Mouse (Mus musculus) limb, embryonic 11.5 days (tissue): ENCODE results near the gene Scgb1b27. TPM values are rescaled to one million over a fixed set of nuclear protein-coding genes. Genes with fewer than 3 reads are reported as not detected.
"Not testable (repeated sequence)": the region's sequence is repeated elsewhere in the genome, so short reads cannot be mapped to it uniquely, and the experiment has no call there.

Source experiments
- ATAC-seq: fragments of 200-750 bp; cut with Nextera tagmentation; 2 replicates; pipeline ENCODE4 v1.8.0; 2017; ENCODE audit warnings: low read depth; ENCODE audit not compliant: insufficient number of reproducible peaks, low FRiP score, low TSS enrichment
- DNase-seq: peaks from one replicate; pipeline ENCODE4 v3.0.0-alpha.2; 2015; ENCODE audit warnings: low spot score
- H3K27ac ChIP-seq: fragments of 300-500 bp; sonication (generic); replicated peaks from 2 replicates; pipeline ENCODE4 v1.5.1; 2014; ENCODE audit warnings: low read depth, mild to moderate bottlenecking, low read length
- H3K27me3 ChIP-seq: fragments of 300-500 bp; sonication (generic); 2 replicates; pipeline ENCODE4 v1.6.1; 2014; ENCODE audit warnings: mild to moderate bottlenecking, low read length, mixed read lengths; ENCODE audit not compliant: control insufficient read depth, insufficient read depth
- H3K36me3 ChIP-seq: fragments of 300-500 bp; sonication (generic); 2 replicates; pipeline ENCODE4 v1.6.1; 2014; ENCODE audit warnings: mild to moderate bottlenecking, low read length, moderate library complexity, mixed read lengths; ENCODE audit not compliant: control insufficient read depth, insufficient read depth
- H3K4me1 ChIP-seq: fragments of 300-500 bp; sonication (generic); 2 replicates; pipeline ENCODE4 v1.6.1; 2014; ENCODE audit warnings: low read length, mixed read lengths; ENCODE audit not compliant: control insufficient read depth, insufficient read depth
- H3K4me2 ChIP-seq: fragments of 300-500 bp; sonication (generic); 2 replicates; pipeline ENCODE4 v1.6.1; 2014; ENCODE audit warnings: low read depth, mild to moderate bottlenecking, moderate library complexity; ENCODE audit not compliant: severe bottlenecking
- H3K4me3 ChIP-seq: fragments of 300-500 bp; sonication (generic); 2 replicates; pipeline ENCODE4 v1.5.1; 2014; ENCODE audit warnings: low read depth, low read length
- H3K9ac ChIP-seq: fragments of 300-500 bp; sonication (generic); 2 replicates; pipeline ENCODE4 v1.6.1; 2014; ENCODE audit warnings: mild to moderate bottlenecking, low read length
- H3K9me3 ChIP-seq: fragments of 300-500 bp; sonication (generic); 2 replicates; pipeline ENCODE4 v1.6.1; 2016; ENCODE audit warnings: low read length; ENCODE audit not compliant: control insufficient read depth
- WGBS: fragments of 180-500 bp; shearing (Covaris S2); extraction: QIAGEN DNeasy Blood & Tissue Kit; methylation state at CpG from one replicate; pipeline ENCODE4 v1.1.7; 2014; 5-methylcytosine and 5-hydroxymethylcytosine counted together
- polyA plus RNA-seq: library from polyadenylated mRNA; unstranded; fragments of >200 nt; fragmentation: Nextera tagmentation; extraction: Ambion mirVana; gene quantifications from 2 replicates; pipeline ENCODE4 v1.2.1, GENCODE M21; 2014

The Scgb1b27 gene
- not detected in 2 replicates for polyA plus RNA-seq

DNA sequence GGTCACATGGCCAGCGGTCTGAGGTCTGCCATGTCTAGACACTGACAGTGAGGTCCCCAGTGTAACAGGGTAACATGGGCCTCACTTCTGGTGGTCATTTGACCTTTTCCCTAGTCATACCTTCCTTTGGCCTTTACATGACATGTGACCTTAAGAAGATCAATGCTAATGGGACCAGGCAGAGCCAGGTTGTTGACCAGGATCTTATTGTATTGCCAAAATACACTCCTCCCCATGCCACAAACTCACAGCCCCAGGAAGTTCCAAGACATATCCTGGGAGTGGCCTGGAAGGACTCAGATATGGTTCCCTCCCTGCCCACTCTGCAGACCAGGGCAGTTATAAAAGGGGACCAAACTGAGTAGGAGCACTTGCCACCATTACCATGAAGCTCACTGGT, at the start of gene Scgb1b27:
Scgb1b27 (plus strand) TSS at position 301 of the 400 bp plus-strand sequence.
- H3K4me1 ChIP-seq, H3K9ac ChIP-seq, ATAC-seq, DNase-seq, H3K36me3 ChIP-seq, H3K4me2 ChIP-seq, H3K27me3 ChIP-seq, H3K27ac ChIP-seq, H3K4me3 ChIP-seq: not testable (repeated sequence)
- peaks cover 14% of the 10 kb centered on the region; the same call in 1 of the 2 replicates for H3K9me3 ChIP-seq
- WGBS: 93% methylated on average over 1 of the region's 1 CpGs

DNA sequence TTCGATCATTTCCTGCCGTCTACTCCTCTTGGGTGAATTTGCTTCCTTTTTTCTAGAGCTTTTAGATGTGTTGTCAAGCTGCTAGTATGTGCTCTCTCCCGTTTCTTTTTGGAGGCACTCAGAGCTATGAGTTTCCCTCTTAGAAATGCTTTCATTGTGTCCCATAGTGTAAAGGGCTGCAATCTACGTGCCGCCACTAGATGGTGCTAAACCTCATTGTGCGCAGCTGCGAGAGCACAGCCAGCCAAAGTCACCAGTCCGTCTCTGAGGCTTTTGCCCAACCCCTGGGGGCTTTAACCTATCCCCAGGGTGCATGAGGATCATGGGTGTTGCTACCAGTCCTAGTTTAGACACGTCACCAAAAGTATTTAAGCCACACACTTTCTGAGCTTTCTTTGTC, 39.0 kb upstream of the Scgb1b27 start:
- H3K27me3 ChIP-seq, H3K4me1 ChIP-seq, H3K36me3 ChIP-seq, ATAC-seq, H3K9ac ChIP-seq, H3K4me3 ChIP-seq, H3K27ac ChIP-seq, H3K9me3 ChIP-seq, H3K4me2 ChIP-seq: not testable (repeated sequence)
- WGBS: 29% methylated on average over 8 of the region's 9 CpGs
- DNase-seq: peak; percentile 48

DNA sequence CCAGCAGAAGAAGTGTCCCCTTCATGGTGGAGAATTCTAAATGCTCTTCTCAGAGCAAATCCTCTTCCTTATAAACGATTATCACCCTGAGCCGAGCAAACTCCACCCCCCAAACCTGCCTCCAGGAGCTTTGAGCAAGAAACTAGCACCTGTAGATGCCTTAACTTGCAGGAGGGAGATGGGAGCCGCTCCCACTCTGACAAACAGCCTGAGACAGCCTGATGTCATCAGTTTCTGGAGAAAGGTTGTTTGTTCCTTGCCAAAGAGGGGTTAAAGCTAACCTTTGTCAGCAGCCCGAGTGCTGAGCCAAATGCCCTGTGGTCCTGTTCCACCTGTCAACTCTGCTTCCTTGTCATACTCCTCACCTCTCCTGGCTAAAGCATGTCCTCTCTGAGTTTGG, 7.4 kb upstream of the Scgb1b27 start, which contains the start of gene Scgb2b27:
Scgb2b27 (minus strand) TSS at position 101 of the 400 bp plus-strand sequence.
- Histone ChIP-seq H3K36me3 (no peaks in the 10 kb centered on the region), H3K4me3 (no peak within 1 kb of the TSS), H3K4me1 (no peaks in the 10 kb centered on the region), H3K9me3 (peaks cover 28% of the 10 kb centered on the region), H3K27ac (no peak within 1 kb of the TSS), H3K4me2 (no peak within 1 kb of the TSS), H3K9ac (no peak within 1 kb of the TSS), H3K27me3 (no peaks in the 10 kb centered on the region)
- WGBS: 74% methylated on average over 4 of the region's 4 CpGs
- ATAC-seq: no peak
- no peak for DNase-seq

DNA sequence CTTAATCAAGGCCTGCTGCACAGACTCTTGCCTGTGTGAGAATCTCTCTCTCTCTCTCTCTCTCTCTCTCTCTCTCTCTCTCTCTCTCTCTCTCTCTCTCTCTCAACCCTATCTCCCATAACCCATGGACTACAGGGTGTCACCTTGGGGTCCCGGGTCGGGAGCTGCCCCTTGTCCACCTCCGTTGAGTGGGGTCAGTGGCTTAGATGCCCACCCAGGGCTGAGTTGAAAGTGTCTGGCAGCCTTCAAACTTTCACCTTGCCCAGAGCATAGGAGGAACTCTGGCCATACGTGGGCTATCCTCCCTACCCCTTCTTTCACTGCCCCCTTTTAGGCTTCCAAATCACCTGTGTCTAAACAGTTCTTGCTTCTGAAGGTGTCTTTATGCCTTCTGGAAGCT, 4.4 kb downstream of the Scgb1b27 start:
- ATAC-seq (no peak), DNase-seq (no peak)
- H3K4me1 ChIP-seq: no peaks in the 10 kb centered on the region
- no peak overlapping the region for H3K9ac ChIP-seq
- 93% methylated on average over 3 of the region's 4 CpGs for WGBS
- no peak overlapping the region for H3K4me3 ChIP-seq
- H3K27me3 ChIP-seq: no peaks in the 10 kb centered on the region
- no peaks in the 10 kb centered on the region for H3K36me3 ChIP-seq
- H3K4me2 ChIP-seq: no peak overlapping the region
- H3K27ac ChIP-seq: no peak overlapping the region
- peaks cover 16% of the 10 kb centered on the region; the same call in 1 of the 2 replicates for H3K9me3 ChIP-seq

DNA sequence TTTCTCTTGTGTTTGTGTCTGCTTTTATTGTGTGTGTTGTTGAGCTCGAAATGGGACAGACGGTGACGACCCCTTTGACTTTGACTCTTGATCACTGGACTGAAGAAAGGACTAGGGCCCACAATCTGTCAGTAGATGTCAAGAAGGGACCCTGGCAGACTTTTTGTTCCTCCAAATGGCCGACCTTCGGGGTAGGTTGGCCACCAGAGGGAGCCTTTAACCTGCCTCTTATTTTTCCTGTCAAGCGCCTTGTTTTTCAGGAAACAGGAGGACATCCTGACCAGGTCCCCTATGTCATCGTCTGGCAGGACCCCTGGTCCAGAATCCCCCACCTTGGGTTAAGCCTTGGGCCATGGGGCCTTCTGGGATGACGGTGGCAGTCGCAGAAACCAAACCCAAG, 5.9 kb downstream of the Scgb1b27 start:
- not testable (repeated sequence) for H3K4me3 ChIP-seq, H3K4me2 ChIP-seq, H3K27me3 ChIP-seq, H3K9ac ChIP-seq, H3K4me1 ChIP-seq, ATAC-seq, DNase-seq, H3K27ac ChIP-seq, H3K36me3 ChIP-seq
- H3K9me3 ChIP-seq: peaks cover 13% of the 10 kb centered on the region; the same call in 1 of the 2 replicates
- 86% methylated on average over 9 of the region's 9 CpGs for WGBS

DNA sequence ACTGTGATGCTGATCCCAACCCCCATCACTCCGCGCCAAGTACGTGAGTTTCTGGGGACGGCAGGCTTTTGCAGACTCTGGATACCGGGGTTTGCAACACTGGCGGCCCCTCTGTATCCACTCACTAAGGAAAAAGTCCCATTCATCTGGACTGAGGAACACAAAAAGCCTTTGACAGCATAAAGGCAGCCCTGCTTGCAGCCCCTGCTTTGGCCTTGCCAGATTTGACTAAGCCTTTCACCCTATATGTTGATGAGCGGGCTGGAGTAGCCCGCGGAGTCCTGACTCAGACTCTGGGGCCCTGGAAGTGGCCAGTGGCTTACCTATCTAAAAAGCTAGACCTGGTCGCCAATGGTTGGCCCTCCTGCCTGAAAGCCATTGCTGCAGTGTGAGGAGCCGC, 8.7 kb downstream of the Scgb1b27 start:
- no peak for ATAC-seq
- no peak for DNase-seq
- 92% methylated on average over 11 of the region's 11 CpGs for WGBS
- H3K27me3 ChIP-seq: no peaks in the 10 kb centered on the region
- no peaks in the 10 kb centered on the region for H3K4me1 ChIP-seq
- H3K4me2 ChIP-seq: no peak overlapping the region
- no peak overlapping the region for H3K9ac ChIP-seq
- no peak overlapping the region for H3K4me3 ChIP-seq
- no peak overlapping the region for H3K27ac ChIP-seq
- peaks cover 12% of the 10 kb centered on the region; the same call in 1 of the 2 replicates for H3K9me3 ChIP-seq
- H3K36me3 ChIP-seq: no peaks in the 10 kb centered on the region

DNA sequence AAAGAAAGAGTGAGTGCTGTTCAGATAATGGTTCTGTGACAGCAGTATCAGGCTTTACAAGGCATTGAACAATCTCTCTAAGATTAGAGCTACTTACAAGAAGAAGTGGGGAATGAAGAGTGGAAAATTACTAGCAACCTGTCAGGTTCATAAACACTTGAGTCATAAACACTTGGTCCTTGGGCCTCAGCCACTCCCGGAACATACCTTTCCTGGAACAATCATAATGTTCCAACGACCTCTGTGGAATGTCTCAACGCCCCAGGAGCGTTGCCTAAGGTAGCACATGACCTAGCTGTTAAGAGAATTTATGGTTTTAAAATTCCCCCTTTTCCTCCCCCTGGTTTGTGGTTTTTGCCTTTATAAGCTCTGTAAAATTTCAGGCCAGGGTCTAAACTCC, 13.3 kb downstream of the Scgb1b27 start:
- DNase-seq, H3K27ac ChIP-seq, H3K4me2 ChIP-seq, H3K4me1 ChIP-seq, H3K4me3 ChIP-seq, H3K36me3 ChIP-seq, ATAC-seq, H3K27me3 ChIP-seq, H3K9ac ChIP-seq, H3K9me3 ChIP-seq: not testable (repeated sequence)
- 64% methylated on average over 2 of the region's 4 CpGs for WGBS

DNA sequence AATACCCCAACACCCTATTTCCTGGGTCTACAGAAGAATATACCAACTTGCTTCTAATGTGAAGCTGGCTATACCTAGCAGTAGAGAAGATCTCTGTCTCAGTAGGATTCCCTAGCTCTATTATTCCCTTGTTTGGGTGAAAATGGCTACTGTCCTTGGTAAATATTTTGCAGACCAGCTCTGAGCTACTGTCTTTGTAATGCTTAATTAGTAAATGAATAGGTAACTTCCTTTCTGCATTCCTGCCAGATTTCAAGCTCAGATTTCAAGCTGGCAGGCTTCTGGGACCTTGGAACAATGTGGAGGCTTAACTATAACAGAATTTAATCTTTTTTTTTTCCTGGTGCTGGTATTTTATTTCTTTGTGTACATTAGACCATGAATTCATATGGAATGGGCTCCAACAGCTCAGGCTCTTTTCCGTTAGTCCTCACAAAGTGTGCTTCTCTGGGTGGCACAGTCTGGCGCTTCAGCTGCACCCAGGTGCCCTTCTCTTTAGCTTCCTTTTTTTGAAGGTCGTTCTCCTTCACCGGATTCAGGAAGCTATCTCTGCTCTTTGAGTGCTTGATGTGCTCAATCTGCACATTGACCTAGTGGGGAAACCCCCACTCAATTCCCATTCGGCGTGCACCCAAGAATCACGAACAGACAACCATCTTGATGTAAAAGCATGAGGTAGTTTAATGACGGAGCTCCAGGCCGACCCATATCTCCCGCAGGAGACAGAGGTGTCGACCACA, 15.0 kb downstream of the Scgb1b27 start:
- H3K4me2 ChIP-seq, H3K27ac ChIP-seq, H3K27me3 ChIP-seq, ATAC-seq, H3K9ac ChIP-seq, H3K4me3 ChIP-seq, DNase-seq, H3K36me3 ChIP-seq, H3K4me1 ChIP-seq, H3K9me3 ChIP-seq: not testable (repeated sequence)
- 91% methylated on average over 11 of the region's 11 CpGs for WGBS
